Mouse (Mus musculus) ovary, postnatal 36 days (tissue): ENCODE data around the gene Sytl2.

Experiments
- DNase-seq: peaks from one replicate; pipeline ENCODE4 v3.0.0; 2022; ENCODE audit warnings: low spot score, mixed read lengths

The Sytl2 gene

GRCm38 (mm10) chr7:90370071-90370851, 68.2 kb downstream of the Sytl2 start:
- DNase-seq = no peak

- DNase-seq = no peak
Observed at GRCm38 (mm10) chr7:90372804-90373203, 70.8 kb downstream of the Sytl2 start.

GRCm38 (mm10) chr7:90384411-90384810, 82.4 kb downstream of the Sytl2 start:
- no peak for DNase-seq

GRCm38 (mm10) chr7:90386885-90387459, 84.9 kb downstream of the Sytl2 start:
- DNase-seq = no peak

- DNase-seq = peak; percentile 29
Observed at GRCm38 (mm10) chr7:90389765-90390164, 87.7 kb downstream of the Sytl2 start.

GRCm38 (mm10) chr7:90395073-90395472, 93.0 kb downstream of the Sytl2 start:
- no peak for DNase-seq

GRCm38 (mm10) chr7:90395928-90396327, 93.9 kb downstream of the Sytl2 start:
- no peak for DNase-seq

- peak; percentile 40 for DNase-seq
Observed at GRCm38 (mm10) chr7:90409934-90410333, 107.9 kb downstream of the Sytl2 start.

GRCm38 (mm10) chr7:90426020-90427001, 124.3 kb downstream of the Sytl2 start, which contains the start of gene Ccdc89:
Gene Ccdc89 (plus strand): TSS chr7:90426577.
- peak; percentile 66 for DNase-seq

- DNase-seq = peak; percentile 14
Observed at GRCm38 (mm10) chr7:90427006-90427405, 125.0 kb downstream of the Sytl2 start.

GRCm38 (mm10) chr7:90432221-90432620, 130.2 kb downstream of the Sytl2 start:
- no peak for DNase-seq

GRCm38 (mm10) chr7:90440044-90440443, 138.0 kb downstream of the Sytl2 start:
- no peak for DNase-seq

GRCm38 (mm10) chr7:90442070-90442469, 140.0 kb downstream of the Sytl2 start:
- DNase-seq = no peak

GRCm38 (mm10) chr7:90442518-90443080, 140.5 kb downstream of the Sytl2 start, which contains the start of gene Crebzf:
Gene Crebzf (plus strand): TSS chr7:90442729.
- DNase-seq = peak; percentile 94

- DNase-seq = peak; percentile 77
Observed at GRCm38 (mm10) chr7:90443101-90444091, 141.3 kb downstream of the Sytl2 start.

- DNase-seq = no peak
Observed at GRCm38 (mm10) chr7:90444206-90444605, 142.2 kb downstream of the Sytl2 start.

- no peak for DNase-seq
Observed at GRCm38 (mm10) chr7:90456149-90456844, 154.2 kb downstream of the Sytl2 start.

- DNase-seq = peak; percentile 82
Observed at GRCm38 (mm10) chr7:90456845-90457468, 154.9 kb downstream of the Sytl2 start, which contains the start of gene Tmem126a. Gene Tmem126a (minus strand): TSS chr7:90457229.

GRCm38 (mm10) chr7:90457517-90457916, 155.5 kb downstream of the Sytl2 start:
- peak; percentile 4 for DNase-seq
